Mouse (Mus musculus) heart, postnatal 0 days (tissue): ENCODE measurements around the gene Ikzf4. TPM values are rescaled to one million over a fixed set of nuclear protein-coding genes. Genes with fewer than 3 reads are reported as not detected.

ENCODE experiments used
- ATAC-seq: fragments of 200-750 bp; cut with Nextera tagmentation; 2 replicates; pipeline ENCODE4 v1.8.0; 2017; ENCODE audit warnings: low read depth, moderate number of reproducible peaks, moderate library complexity; ENCODE audit not compliant: insufficient read depth
- DNase-seq: peaks from one replicate; pipeline ENCODE4 v3.0.0-alpha.2; 2016; ENCODE audit warnings: low spot score
- H3K27ac ChIP-seq: fragments of 300-500 bp; sonication (generic); 2 replicates; pipeline ENCODE4 v1.5.1; 2014; ENCODE audit warnings: low read depth, mild to moderate bottlenecking
- H3K27me3 ChIP-seq: fragments of 300-500 bp; sonication (generic); 2 replicates; pipeline ENCODE4 v1.6.1; 2014; ENCODE audit warnings: low read length, mixed read lengths; ENCODE audit not compliant: control insufficient read depth, insufficient read depth
- H3K36me3 ChIP-seq: fragments of 300-500 bp; sonication (generic); replicated peaks from 2 replicates; pipeline ENCODE4 v1.6.1; 2014; ENCODE audit warnings: low read length, mixed read lengths; ENCODE audit not compliant: control insufficient read depth, insufficient read depth
- H3K4me1 ChIP-seq: fragments of 300-500 bp; sonication (generic); 2 replicates; pipeline ENCODE4 v1.6.1; 2014; ENCODE audit warnings: antibody characterized with exemption; ENCODE audit not compliant: control insufficient read depth, insufficient read depth
- H3K4me2 ChIP-seq: fragments of 300-500 bp; sonication (generic); 2 replicates; pipeline ENCODE4 v1.6.1; 2014; ENCODE audit warnings: low read depth, mild to moderate bottlenecking, low read length, moderate library complexity
- H3K4me3 ChIP-seq: fragments of 300-500 bp; sonication (generic); 2 replicates; pipeline ENCODE4 v1.5.1; 2014; ENCODE audit warnings: low read depth, low read length
- H3K9ac ChIP-seq: fragments of 300-500 bp; sonication (generic); replicated peaks from 2 replicates; pipeline ENCODE4 v1.6.1; 2014; ENCODE audit warnings: low read depth, low read length, mixed read lengths
- H3K9me3 ChIP-seq: fragments of 300-500 bp; sonication (generic); replicated peaks from 2 replicates; pipeline ENCODE4 v1.6.1; 2016; ENCODE audit warnings: low read length; ENCODE audit not compliant: control insufficient read depth
- CTCF ChIP-seq: IDR thresholded peaks from 2 replicates; pipeline ENCODE4 v1.5.1; 2016; ENCODE audit warnings: antibody characterized with exemption, control low read depth, low read depth
- EP300 ChIP-seq: IDR thresholded peaks from 2 replicates; pipeline ENCODE4 v1.6.1; 2016; ENCODE audit warnings: antibody characterized with exemption, low read depth
- WGBS: fragments of 180-500 bp; shearing (Covaris S2); extraction: QIAGEN DNeasy Blood & Tissue Kit; methylation state at CpG from one replicate; pipeline ENCODE4 v1.1.7; 2014; 5-methylcytosine and 5-hydroxymethylcytosine counted together
- polyA plus RNA-seq: library from polyadenylated mRNA; unstranded; fragments of >200 nt; fragmentation: Nextera tagmentation; extraction: Ambion mirVana; gene quantifications from 2 replicates; pipeline ENCODE4 v1.2.1, GENCODE M21; 2015
- total RNA-seq: library from RNA; depleted of rRNA; stranded (reverse); fragments of >200 nt; gene quantifications from 2 replicates; pipeline ENCODE4 v1.2.3, GENCODE M21; 2014; ENCODE audit warnings: low replicate concordance

Ikzf4 gene
- total and polyA plus RNA-seq, 2 experiments from 2014 or later: 0.11 to 0.59 TPM

DNA sequence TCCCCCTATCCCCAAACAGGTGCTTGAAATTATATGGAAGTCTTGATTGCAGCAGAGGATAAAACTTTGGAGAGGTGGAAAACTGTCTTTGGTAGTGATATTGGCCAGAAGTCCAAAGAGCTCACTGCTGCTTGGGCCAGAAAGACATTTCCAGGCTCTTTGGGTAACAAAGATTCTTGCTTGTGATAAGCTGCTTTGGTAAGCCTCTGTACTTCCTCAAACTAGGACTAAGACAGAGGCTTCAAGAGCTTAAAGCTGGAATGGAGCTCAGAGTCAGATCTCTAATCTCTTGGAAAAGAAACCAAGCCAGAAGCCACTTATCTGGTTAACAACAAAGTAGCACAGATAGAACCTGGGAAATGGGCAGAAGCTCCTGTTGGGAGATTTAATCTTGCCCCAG is 16.7 kb upstream of the Ikzf4 start:
- H3K4me1 ChIP-seq: no peaks in the 10 kb centered on the region
- DNase-seq (no peak), ATAC-seq (no peak)
- no peaks in the 10 kb centered on the region for H3K27me3 ChIP-seq
- TF ChIP-seq CTCF (no peak), EP300 (no peak)
- H3K9ac ChIP-seq: no peak overlapping the region
- no peaks in the 10 kb centered on the region for H3K36me3 ChIP-seq
- no peaks in the 10 kb centered on the region for H3K9me3 ChIP-seq
- no peak overlapping the region for H3K4me2 ChIP-seq
- no peak overlapping the region for H3K27ac ChIP-seq
- no peak overlapping the region for H3K4me3 ChIP-seq

- Histone ChIP-seq H3K4me1 (no peaks in the 10 kb centered on the region), H3K27ac (no peak overlapping the region), H3K9ac (no peak overlapping the region), H3K4me2 (no peak overlapping the region), H3K4me3 (no peak overlapping the region), H3K36me3 (no peaks in the 10 kb centered on the region), H3K27me3 (no peaks in the 10 kb centered on the region), H3K9me3 (no peaks in the 10 kb centered on the region)
- WGBS: 37% methylated on average over 9 of the region's 9 CpGs
- no peak for DNase-seq
- no peak for ATAC-seq
- TF ChIP-seq EP300 (no peak), CTCF (no peak)
Observed at GRCm38 (mm10) chr10:128659490-128659889, 13.7 kb upstream of the Ikzf4 start.

DNA sequence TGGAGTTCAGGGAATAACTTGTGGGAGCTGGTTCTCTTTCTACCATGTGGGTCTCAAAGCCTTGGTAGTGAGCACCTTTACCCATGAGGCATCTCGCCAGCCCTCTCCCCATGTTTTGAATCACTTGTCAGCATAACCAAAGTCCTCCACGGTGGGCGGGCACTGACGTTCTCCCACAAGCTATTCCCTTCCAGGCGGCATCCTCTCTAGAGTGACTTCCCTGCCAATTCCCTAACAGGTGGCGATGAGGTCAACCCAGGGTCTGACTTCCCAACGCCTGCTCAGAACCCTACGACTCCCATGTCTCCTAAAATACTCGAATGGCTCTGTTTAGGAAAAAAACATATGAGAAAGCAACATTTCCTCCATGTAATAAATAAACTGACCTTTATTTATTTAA is 12.1 kb upstream of the Ikzf4 start:
- H3K4me2 ChIP-seq: no peak overlapping the region
- no peaks in the 10 kb centered on the region for H3K4me1 ChIP-seq
- no peak overlapping the region for H3K4me3 ChIP-seq
- H3K9me3 ChIP-seq: no peaks in the 10 kb centered on the region
- 44% methylated on average over 9 of the region's 9 CpGs for WGBS
- no peaks in the 10 kb centered on the region for H3K36me3 ChIP-seq
- DNase-seq: no peak
- no peak overlapping the region for H3K9ac ChIP-seq
- ATAC-seq: no peak
- no peak overlapping the region for H3K27ac ChIP-seq
- no peak for TF ChIP-seq EP300
- no peak for TF ChIP-seq CTCF
- H3K27me3 ChIP-seq: no peaks in the 10 kb centered on the region

DNA sequence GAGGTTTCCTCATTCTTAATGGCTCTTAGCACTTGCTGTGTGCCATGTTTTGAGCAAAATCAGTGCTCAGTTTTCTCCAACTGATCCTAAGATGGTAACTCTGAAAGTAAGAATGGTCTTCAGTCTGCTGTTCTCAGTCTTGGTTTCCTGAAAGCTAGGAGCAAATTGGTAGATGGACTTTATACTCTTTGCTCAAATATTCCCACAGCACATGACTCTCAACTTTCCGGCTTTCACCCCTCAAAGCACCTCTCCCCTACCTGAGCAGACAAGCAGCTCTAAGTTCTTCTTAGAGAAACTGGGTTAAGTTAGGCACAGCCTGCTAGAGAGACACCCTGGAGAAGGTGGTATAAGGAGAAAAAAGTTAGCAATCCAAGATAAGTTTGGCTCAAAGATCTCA is 10.9 kb upstream of the Ikzf4 start:
- Histone ChIP-seq H3K9ac (no peak overlapping the region), H3K27me3 (no peaks in the 10 kb centered on the region), H3K4me1 (no peaks in the 10 kb centered on the region), H3K4me3 (no peak overlapping the region), H3K9me3 (no peaks in the 10 kb centered on the region), H3K36me3 (no peaks in the 10 kb centered on the region), H3K27ac (no peak overlapping the region), H3K4me2 (no peak overlapping the region)
- ATAC-seq (no peak), DNase-seq (no peak)
- 87% methylated on average over 1 of the region's 1 CpGs for WGBS
- TF ChIP-seq EP300 (no peak), CTCF (no peak)

GRCm38 (mm10) chr10:128655254-128655653 is 9.5 kb upstream of the Ikzf4 start:
- 41% methylated on average over 3 of the region's 3 CpGs for WGBS
- ATAC-seq (no peak), DNase-seq (no peak)
- Histone ChIP-seq H3K4me1 (no peaks in the 10 kb centered on the region), H3K9ac (no peak overlapping the region), H3K4me3 (no peak overlapping the region), H3K4me2 (no peak overlapping the region), H3K27me3 (no peaks in the 10 kb centered on the region), H3K36me3 (no peaks in the 10 kb centered on the region), H3K27ac (no peak overlapping the region), H3K9me3 (no peaks in the 10 kb centered on the region)
- TF ChIP-seq EP300: no peak

- ATAC-seq: no peak
- no peaks in the 10 kb centered on the region for H3K36me3 ChIP-seq
- no peak for DNase-seq
- H3K27ac ChIP-seq: no peak overlapping the region
- no peak for TF ChIP-seq EP300
- TF ChIP-seq CTCF: no peak
- no peak overlapping the region for H3K4me3 ChIP-seq
- H3K4me2 ChIP-seq: no peak overlapping the region
- H3K9me3 ChIP-seq: no peaks in the 10 kb centered on the region
- H3K27me3 ChIP-seq: no peaks in the 10 kb centered on the region
- H3K9ac ChIP-seq: no peak overlapping the region
- H3K4me1 ChIP-seq: no peaks in the 10 kb centered on the region
- WGBS: 71% methylated on average over 4 of the region's 4 CpGs
Observed at GRCm38 (mm10) chr10:128653866-128654265, 8.1 kb upstream of the Ikzf4 start.
